Mouse (Mus musculus) cortical plate, adult 2 months (tissue): ENCODE measurements around the gene Prcd. TPM values are rescaled to one million over a fixed set of nuclear protein-coding genes. Genes with fewer than 3 reads are reported as not detected.
"Not testable (repeated sequence)": the region's sequence is repeated elsewhere in the genome, so short reads cannot be mapped to it uniquely, and the experiment has no call there.

ENCODE experiments used
- H3K27ac ChIP-seq: fragments of 200-500 bp; 2 replicates; pipeline ENCODE4 v1.5.1; 2012; ENCODE audit warnings: low read length, control low read depth, inconsistent platforms; ENCODE audit not compliant: insufficient read depth
- H3K4me1 ChIP-seq: fragments of 200-500 bp; 2 replicates; pipeline ENCODE4 v1.6.1; 2011; ENCODE audit warnings: low read length; ENCODE audit not compliant: control insufficient read depth, insufficient read depth
- H3K4me3 ChIP-seq: fragments of 200-500 bp; 2 replicates; pipeline ENCODE4 v1.5.1; 2011; ENCODE audit warnings: mild to moderate bottlenecking, low read length, control low read depth; ENCODE audit not compliant: insufficient read depth
- CTCF ChIP-seq: fragments of 200-500 bp; IDR thresholded peaks from 2 replicates; pipeline ENCODE4 v1.5.1; 2011; ENCODE audit warnings: mild to moderate bottlenecking, control low read depth, low read length; ENCODE audit not compliant: insufficient read depth; ENCODE audit errors: extremely low read depth
- POLR2A ChIP-seq: fragments of 200-500 bp; IDR thresholded peaks from 2 replicates; pipeline ENCODE4 v1.6.1; 2011; ENCODE audit warnings: mild to moderate bottlenecking, low read length, control low read depth; ENCODE audit not compliant: insufficient read depth; ENCODE audit errors: extremely low read depth
- polyA plus RNA-seq: library from polyadenylated mRNA; depleted of rRNA; stranded (reverse); fragments of >200 nt; gene quantifications from 2 replicates; pipeline ENCODE4 v1.2.3, GENCODE M21; 2012

The Prcd gene
- polyA plus RNA-seq, 1 experiment, result 8.4 TPM

GRCm38 (mm10) chr11:116625081-116626000 lies 28.0 kb upstream of the Prcd start:
- H3K4me3 ChIP-seq, result no peak overlapping the region
- no peaks in the 10 kb centered on the region for H3K4me1 ChIP-seq
- TF ChIP-seq POLR2A (no peak), CTCF (peak; percentile 39; the same call in 1 of the 2 replicates)
- H3K27ac ChIP-seq, result no peak overlapping the region

- TF ChIP-seq CTCF (no peak), POLR2A (no peak)
- Histone ChIP-seq H3K4me3 (no peak within 1 kb of the TSS), H3K4me1 (no peaks in the 10 kb centered on the region), H3K27ac (no peak within 1 kb of the TSS)
These were observed 26.8 kb upstream of the Prcd start, which contains the start of gene Rhbdf2 for GRCm38 (mm10) chr11:116626299-116627071. Gene Rhbdf2, minus strand, starts transcription at chr11:116627019.

DNA sequence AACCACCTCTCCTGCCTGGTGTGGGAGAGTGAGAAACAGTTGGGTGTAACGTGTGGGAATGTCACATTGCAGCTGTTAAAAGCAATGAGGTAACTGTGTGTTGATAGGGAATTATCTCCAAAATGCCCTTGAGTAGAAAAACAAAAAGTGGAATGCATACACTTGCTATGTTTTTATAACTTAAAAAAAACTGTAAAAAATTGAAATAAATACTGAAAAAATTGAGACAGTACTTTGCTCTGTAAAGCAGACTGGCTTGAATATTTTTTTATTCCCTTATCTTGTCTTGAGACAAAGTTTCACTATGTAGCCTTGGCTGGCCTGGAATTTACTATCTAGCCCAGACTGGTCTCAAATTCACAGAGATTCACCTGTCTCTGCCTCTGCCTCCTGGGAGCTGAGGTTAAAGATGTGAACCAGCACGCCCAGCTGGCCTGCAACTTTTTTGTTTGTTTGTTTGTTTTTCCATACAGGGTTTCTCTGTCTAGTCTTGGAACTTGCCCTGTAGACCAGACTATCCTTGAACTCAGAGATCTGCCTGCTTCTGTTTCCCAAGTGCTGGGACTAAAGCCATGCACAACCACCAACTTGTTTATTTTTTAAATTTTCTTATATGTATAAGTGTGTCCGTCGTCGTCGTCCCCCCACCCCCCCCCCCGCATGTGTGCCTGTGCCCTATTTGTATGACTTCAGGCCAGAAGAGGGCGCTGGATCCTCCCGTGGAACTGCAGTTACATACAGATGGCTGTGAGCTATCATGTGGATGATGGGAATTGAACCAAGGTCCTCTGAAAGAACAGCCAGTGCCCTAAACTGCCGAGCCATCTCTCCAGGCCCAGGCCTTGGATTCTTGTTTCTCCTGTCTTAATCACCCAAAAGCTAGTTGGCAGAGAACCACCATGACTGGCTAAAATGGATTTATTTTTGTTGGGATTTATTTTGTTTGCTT lies 26.0 kb upstream of the Prcd start:
- no peak overlapping the region for H3K4me3 ChIP-seq
- H3K4me1 ChIP-seq, result no peaks in the 10 kb centered on the region
- H3K27ac ChIP-seq, result no peak overlapping the region
- TF ChIP-seq POLR2A (no peak), CTCF (no peak; the same call in 1 of the 2 replicates)

- Histone ChIP-seq H3K27ac (no peak overlapping the region), H3K4me3 (no peak overlapping the region), H3K4me1 (no peaks in the 10 kb centered on the region)
- TF ChIP-seq CTCF (peak; percentile 100), POLR2A (no peak)
These were observed 24.6 kb upstream of the Prcd start for GRCm38 (mm10) chr11:116628712-116629111.

DNA sequence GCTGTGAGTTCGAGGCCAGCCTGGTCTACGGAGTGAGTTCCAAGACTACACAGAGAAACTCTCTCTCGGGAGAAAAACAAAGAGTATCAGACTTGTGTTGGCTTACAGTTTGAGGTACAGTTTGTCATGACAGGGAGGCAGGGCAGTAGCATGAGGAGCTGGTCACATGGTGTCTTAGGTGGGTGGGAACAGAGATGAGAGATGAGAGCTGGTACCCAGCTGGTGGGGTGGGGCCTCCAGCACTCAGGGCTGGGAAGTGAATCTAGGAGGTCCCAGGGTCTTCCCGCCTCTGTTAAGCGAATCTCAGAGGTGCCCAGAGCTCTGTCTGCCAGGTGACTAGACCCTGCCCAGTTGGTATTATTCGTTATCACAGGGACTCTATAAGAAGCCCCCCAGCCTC lies 23.9 kb upstream of the Prcd start:
- H3K4me3 ChIP-seq, result no peak overlapping the region
- TF ChIP-seq CTCF (no peak), POLR2A (no peak)
- no peaks in the 10 kb centered on the region for H3K4me1 ChIP-seq
- H3K27ac ChIP-seq, result no peak overlapping the region

GRCm38 (mm10) chr11:116630171-116630965 lies 23.0 kb upstream of the Prcd start:
- H3K27ac ChIP-seq, result no peak overlapping the region
- no peak for TF ChIP-seq CTCF
- TF ChIP-seq POLR2A, result no peak
- H3K4me3 ChIP-seq, result no peak overlapping the region
- no peaks in the 10 kb centered on the region for H3K4me1 ChIP-seq

- TF ChIP-seq POLR2A (no peak), CTCF (no peak)
- H3K4me1 ChIP-seq, result no peaks in the 10 kb centered on the region
- no peak overlapping the region for H3K4me3 ChIP-seq
- no peak overlapping the region for H3K27ac ChIP-seq
These were observed 20.4 kb upstream of the Prcd start for GRCm38 (mm10) chr11:116632962-116633361.

- H3K4me1 ChIP-seq, H3K27ac ChIP-seq, H3K4me3 ChIP-seq: not testable (repeated sequence)
These were observed 16.7 kb upstream of the Prcd start for GRCm38 (mm10) chr11:116636607-116637006.
